Mouse (Mus musculus): ENCODE measurements at regions not wholly inside any gene's neighbourhood (a gene's known extent, or its start where the extent isn't known, plus 50 kb on each side); places are given as distances from the start of the nearest gene placed in this dataset.
A peak's percentile ranks its signal among the peaks of the same experiment; 100 is the strongest.
"Not testable (repeated sequence)": the region's sequence is repeated elsewhere in the genome, so short reads cannot be mapped to it uniquely, and the experiment has no call there.

GRCm38 (mm10) chr16:76958597-76959392 is 54.7 kb upstream of the Usp25 start:
- Histone ChIP-seq H3K9me3 (ENCODE audit: control insufficient read depth, low read length) (no peaks in the 10 kb centered on the region), H3K27ac (no peak overlapping the region), H3K27me3 (ENCODE audit: control insufficient read depth, insufficient read depth, low read length) (no peaks in the 10 kb centered on the region), H3K36me3 (replicated peaks; ENCODE audit: control insufficient read depth, insufficient read depth) (no peaks in the 10 kb centered on the region), H3K4me1 (replicated peaks; ENCODE audit: control insufficient read depth, insufficient read depth, low read length) (no peaks in the 10 kb centered on the region), H3K4me3 (replicated peaks; ENCODE audit: low read length) (no peak overlapping the region), H3K4me2 (replicated peaks) (no peak overlapping the region), H3K9ac (no peak overlapping the region)
- ATAC-seq (ENCODE audit: low FRiP score) (no peak), DNase-seq (ENCODE audit: low spot score) (no peak)
- WGBS = 76% methylated on average over 7 of the region's 7 CpGs

GRCm38 (mm10) chr16:76957491-76957890 is 56.0 kb upstream of the Usp25 start:
- 74% methylated on average over 3 of the region's 3 CpGs for WGBS
- H3K27ac ChIP-seq = no peak overlapping the region

GRCm38 (mm10) chr16:76957090-76957489 is 56.4 kb upstream of the Usp25 start:
- Histone ChIP-seq H3K4me1 (replicated peaks; ENCODE audit: control insufficient read depth, insufficient read depth, low read length) (no peaks in the 10 kb centered on the region), H3K4me3 (replicated peaks; ENCODE audit: low read length) (no peak overlapping the region), H3K9me3 (ENCODE audit: control insufficient read depth, low read length) (no peaks in the 10 kb centered on the region), H3K4me2 (replicated peaks) (no peak overlapping the region), H3K27me3 (ENCODE audit: control insufficient read depth, insufficient read depth, low read length) (no peaks in the 10 kb centered on the region), H3K27ac (no peak overlapping the region), H3K36me3 (replicated peaks; ENCODE audit: control insufficient read depth, insufficient read depth) (no peaks in the 10 kb centered on the region), H3K9ac (no peak overlapping the region)
- ATAC-seq (ENCODE audit: low FRiP score) (no peak), DNase-seq (ENCODE audit: low spot score) (no peak)
- 81% methylated on average over 7 of the region's 7 CpGs for WGBS

More at GRCm38 (mm10) chr16:76957491-76957890, 56.0 kb upstream of the Usp25 start:
- H3K4me2 ChIP-seq (replicated peaks) = no peak overlapping the region
- H3K9ac ChIP-seq = no peak overlapping the region
- ATAC-seq (ENCODE audit: low FRiP score) (no peak), DNase-seq (ENCODE audit: low spot score) (no peak)
- H3K9me3 ChIP-seq (ENCODE audit: control insufficient read depth, low read length) = no peaks in the 10 kb centered on the region
- H3K4me3 ChIP-seq (replicated peaks; ENCODE audit: low read length) = no peak overlapping the region
- H3K4me1 ChIP-seq (replicated peaks; ENCODE audit: control insufficient read depth, insufficient read depth, low read length) = no peaks in the 10 kb centered on the region
- no peaks in the 10 kb centered on the region for H3K36me3 ChIP-seq (replicated peaks; ENCODE audit: control insufficient read depth, insufficient read depth)
- no peaks in the 10 kb centered on the region for H3K27me3 ChIP-seq (ENCODE audit: control insufficient read depth, insufficient read depth, low read length)

GRCm38 (mm10) chr16:76950836-76951486 is 62.5 kb upstream of the Usp25 start:
- H3K27me3 ChIP-seq (ENCODE audit: control insufficient read depth, insufficient read depth, low read length) = no peaks in the 10 kb centered on the region
- H3K4me3 ChIP-seq (replicated peaks; ENCODE audit: low read length) = no peak overlapping the region
- H3K36me3 ChIP-seq (replicated peaks; ENCODE audit: control insufficient read depth, insufficient read depth) = no peaks in the 10 kb centered on the region
- H3K27ac ChIP-seq = no peak overlapping the region
- DNase-seq (ENCODE audit: low spot score) (no peak), ATAC-seq (ENCODE audit: low FRiP score) (no peak)
- WGBS = 72% methylated on average over 10 of the region's 10 CpGs
- no peaks in the 10 kb centered on the region for H3K9me3 ChIP-seq (ENCODE audit: control insufficient read depth, low read length)
- H3K9ac ChIP-seq = no peak overlapping the region
- no peaks in the 10 kb centered on the region for H3K4me1 ChIP-seq (replicated peaks; ENCODE audit: control insufficient read depth, insufficient read depth, low read length)
- no peak overlapping the region for H3K4me2 ChIP-seq (replicated peaks)

- Histone ChIP-seq H3K4me3 (replicated peaks; ENCODE audit: low read length) (no peak overlapping the region), H3K9me3 (ENCODE audit: control insufficient read depth, low read length) (no peaks in the 10 kb centered on the region), H3K4me2 (replicated peaks) (no peak overlapping the region), H3K9ac (no peak overlapping the region), H3K27me3 (ENCODE audit: control insufficient read depth, insufficient read depth, low read length) (no peaks in the 10 kb centered on the region), H3K4me1 (replicated peaks; ENCODE audit: control insufficient read depth, insufficient read depth, low read length) (no peaks in the 10 kb centered on the region), H3K27ac (no peak overlapping the region), H3K36me3 (replicated peaks; ENCODE audit: control insufficient read depth, insufficient read depth) (no peaks in the 10 kb centered on the region)
- WGBS = 65% methylated on average over 5 of the region's 5 CpGs
- DNase-seq (ENCODE audit: low spot score) (no peak), ATAC-seq (ENCODE audit: low FRiP score) (no peak)
Measured at GRCm38 (mm10) chr16:76947011-76947410, 66.5 kb upstream of the Usp25 start.

GRCm38 (mm10) chr16:76938128-76938527 is 75.4 kb upstream of the Usp25 start:
- no peak for DNase-seq (ENCODE audit: low spot score)
- H3K9ac ChIP-seq = no peak overlapping the region

GRCm38 (mm10) chr16:76927901-76928300 is 85.6 kb upstream of the Usp25 start:
- Histone ChIP-seq H3K27me3 (ENCODE audit: control insufficient read depth, insufficient read depth, low read length) (no peaks in the 10 kb centered on the region), H3K9ac (no peak overlapping the region), H3K9me3 (ENCODE audit: control insufficient read depth, low read length) (no peaks in the 10 kb centered on the region), H3K36me3 (replicated peaks; ENCODE audit: control insufficient read depth, insufficient read depth) (no peaks in the 10 kb centered on the region), H3K4me2 (replicated peaks) (no peak overlapping the region), H3K4me1 (replicated peaks; ENCODE audit: control insufficient read depth, insufficient read depth, low read length) (no peaks in the 10 kb centered on the region), H3K4me3 (replicated peaks; ENCODE audit: low read length) (no peak overlapping the region), H3K27ac (no peak overlapping the region; the same call in 1 of the 2 replicates)
- no peak for ATAC-seq (ENCODE audit: low FRiP score)
- 73% methylated on average over 6 of the region's 6 CpGs for WGBS
- no peak for DNase-seq (ENCODE audit: low spot score)

More at GRCm38 (mm10) chr16:76938128-76938527, 75.4 kb upstream of the Usp25 start:
- WGBS = 81% methylated on average over 2 of the region's 2 CpGs
- Histone ChIP-seq H3K36me3 (replicated peaks; ENCODE audit: control insufficient read depth, insufficient read depth) (no peaks in the 10 kb centered on the region), H3K27ac (no peak overlapping the region), H3K27me3 (ENCODE audit: control insufficient read depth, insufficient read depth, low read length) (no peaks in the 10 kb centered on the region), H3K9me3 (ENCODE audit: control insufficient read depth, low read length) (peaks cover 9% of the 10 kb centered on the region; the same call in 1 of the 2 replicates), H3K4me3 (replicated peaks; ENCODE audit: low read length) (no peak overlapping the region), H3K4me1 (replicated peaks; ENCODE audit: control insufficient read depth, insufficient read depth, low read length) (no peaks in the 10 kb centered on the region), H3K4me2 (replicated peaks) (no peak overlapping the region)
- no peak for ATAC-seq (ENCODE audit: low FRiP score)

GRCm38 (mm10) chr16:76920137-76920536 is 93.4 kb upstream of the Usp25 start:
- not testable (repeated sequence) for H3K4me3 ChIP-seq (replicated peaks; ENCODE audit: low read length); H3K9me3 ChIP-seq (ENCODE audit: control insufficient read depth, low read length); DNase-seq (ENCODE audit: low spot score); H3K36me3 ChIP-seq (replicated peaks; ENCODE audit: control insufficient read depth, insufficient read depth); H3K9ac ChIP-seq; H3K27me3 ChIP-seq (ENCODE audit: control insufficient read depth, insufficient read depth, low read length); H3K27ac ChIP-seq; H3K4me2 ChIP-seq (replicated peaks); ATAC-seq (ENCODE audit: low FRiP score); H3K4me1 ChIP-seq (replicated peaks; ENCODE audit: control insufficient read depth, insufficient read depth, low read length)
- 95% methylated on average over 11 of the region's 11 CpGs for WGBS

GRCm38 (mm10) chr16:76918598-76918997 is 94.9 kb upstream of the Usp25 start:
- ATAC-seq (ENCODE audit: low FRiP score) (no peak), DNase-seq (ENCODE audit: low spot score) (peak; percentile 28)
- no peak overlapping the region for H3K4me3 ChIP-seq (replicated peaks; ENCODE audit: low read length)

More at GRCm38 (mm10) chr16:76918598-76918997, 94.9 kb upstream of the Usp25 start:
- H3K27me3 ChIP-seq (ENCODE audit: control insufficient read depth, insufficient read depth, low read length) = no peaks in the 10 kb centered on the region
- no peak overlapping the region for H3K27ac ChIP-seq
- WGBS = 50% methylated on average over 2 of the region's 2 CpGs
- no peaks in the 10 kb centered on the region for H3K4me1 ChIP-seq (replicated peaks; ENCODE audit: control insufficient read depth, insufficient read depth, low read length)
- H3K9me3 ChIP-seq (ENCODE audit: control insufficient read depth, low read length) = no peaks in the 10 kb centered on the region
- no peak overlapping the region for H3K4me2 ChIP-seq (replicated peaks)
- H3K9ac ChIP-seq = no peak overlapping the region
- no peaks in the 10 kb centered on the region for H3K36me3 ChIP-seq (replicated peaks; ENCODE audit: control insufficient read depth, insufficient read depth)

Measured in hindbrain, embryonic 14.5 days (tissue).